19 mouse cellular contexts compared by ENCODE assay signal in genomic region chr12:83204361-83204760, GRCm38 (mm10).
DNase-seq lines count a peak whose midpoint lies in the region; ATAC-seq and TF ChIP-seq lines count a peak whose summit lies in the region.
"Had no signal": no experiment of that assay in that cellular context is flagged by ENCODE, and none has a peak within 500 bp of the region (broad histone marks: within the 10 kb centered on the region; RNA-seq: fewer than 3 reads in every experiment).

No protein-coding gene starts in this region.

- H3K27ac ChIP-seq in cerebellum, adult 2 months (ENCODE audit: insufficient read depth, low read length), result peak overlapping the region; percentile 69; the same call in 1 of the 2 replicates
- H3K27ac ChIP-seq in forebrain, embryonic 16.5 days (ENCODE audit: low read length), result no peak overlapping the region
- H3K27ac ChIP-seq: embryonic facial prominence, embryonic 13.5 days; hindbrain, embryonic 15.5 days; midbrain, embryonic 10.5 days; neural tube, embryonic 13.5 days had no signal

- no peak for TF ChIP-seq CTCF in cerebellum, adult 2 months (IDR thresholded peaks at IDR 0.05; ENCODE audit: borderline replicate concordance, insufficient read depth, low read depth, low read length)

- no peak overlapping the region for H3K4me3 ChIP-seq in cerebellum, adult 2 months (replicated peaks; ENCODE audit: insufficient read depth, low read depth, low read length)
- H3K4me3 ChIP-seq in forebrain, embryonic 16.5 days (replicated peaks; ENCODE audit: low read length), result no peak overlapping the region
- H3K4me3 ChIP-seq: embryonic facial prominence, embryonic 13.5 days; hindbrain, embryonic 15.5 days; midbrain, embryonic 10.5 days; neural tube, embryonic 13.5 days had no signal

- no peak for TF ChIP-seq POLR2A in cerebellum, adult 2 months (IDR thresholded peaks at IDR 0.05; ENCODE audit: borderline replicate concordance, insufficient read depth, low read length)

- peak; percentile 84 for DNase-seq in cerebellum, adult 11-12 months
- peak; percentile 22 for DNase-seq in MN1 (ENCODE audit: low spot score)
- peak; percentile 77 to 84 for DNase-seq in cerebellum, adult 2 months
- peak; percentile 8 for DNase-seq in fat pad, adult 2 months (ENCODE audit: extremely low read depth, low read depth, low spot score)
- DNase-seq in testis, postnatal 10 days (ENCODE audit: low spot score), result no peak
- no peak for DNase-seq in frontal cortex, postnatal 10 days (ENCODE audit: low spot score in 2 of 2)
- DNase-seq: B cell, adult 2 months; heart, adult 18-20 months; lung, adult 2 months; lung, postnatal 36 days; right cerebral cortex, postnatal 14 days; thymus, postnatal 14 days had no signal

- WGBS in cerebellum, adult 2 months, result 9% methylated on average over 5 of the region's 5 CpGs
- 56% methylated on average over 5 of the region's 5 CpGs for WGBS in forebrain, embryonic 16.5 days

- H3K36me3 ChIP-seq in forebrain, embryonic 16.5 days (ENCODE audit: control insufficient read depth, insufficient read depth), result no peaks in the 10 kb centered on the region
- H3K36me3 ChIP-seq: embryonic facial prominence, embryonic 13.5 days; hindbrain, embryonic 15.5 days; midbrain, embryonic 10.5 days; neural tube, embryonic 13.5 days had no signal

- no peak overlapping the region for H3K4me2 ChIP-seq in forebrain, embryonic 16.5 days (ENCODE audit: low read length)
- H3K4me2 ChIP-seq: embryonic facial prominence, embryonic 13.5 days; hindbrain, embryonic 15.5 days; neural tube, embryonic 13.5 days had no signal

- H3K4me1 ChIP-seq in cerebellum, adult 2 months (ENCODE audit: control insufficient read depth, insufficient read depth, low read length), result peaks cover 48% of the 10 kb centered on the region
- H3K4me1 ChIP-seq in forebrain, embryonic 16.5 days (replicated peaks; ENCODE audit: control insufficient read depth, insufficient read depth, low read length), result peaks cover 16% of the 10 kb centered on the region

- no peaks in the 10 kb centered on the region for H3K9me3 ChIP-seq in forebrain, embryonic 16.5 days (ENCODE audit: control insufficient read depth, low read length)
- H3K9me3 ChIP-seq: embryonic facial prominence, embryonic 13.5 days; hindbrain, embryonic 15.5 days; midbrain, embryonic 10.5 days; neural tube, embryonic 13.5 days had no signal

- no peak overlapping the region for H3K9ac ChIP-seq in forebrain, embryonic 16.5 days (replicated peaks; ENCODE audit: low read depth, low read length)
- H3K9ac ChIP-seq: embryonic facial prominence, embryonic 13.5 days; hindbrain, embryonic 15.5 days; neural tube, embryonic 13.5 days had no signal

- H3K27me3 ChIP-seq in cerebellum, adult 2 months (ENCODE audit: control insufficient read depth, insufficient read depth, low read length), result no peaks in the 10 kb centered on the region
- H3K27me3 ChIP-seq in forebrain, embryonic 16.5 days (replicated peaks; ENCODE audit: control insufficient read depth, insufficient read depth, low read length), result no peaks in the 10 kb centered on the region
- H3K27me3 ChIP-seq: embryonic facial prominence, embryonic 13.5 days; hindbrain, embryonic 15.5 days; neural tube, embryonic 13.5 days had no signal

- ATAC-seq in cerebellum, adult (ENCODE audit: insufficient number of reproducible peaks, low FRiP score, low TSS enrichment), result no peak
- no peak for ATAC-seq in forebrain, embryonic 16.5 days
- ATAC-seq: intestine, embryonic 16.5 days had no signal

Comparison
In these comparisons a context has a peak if more than half of its experiments do, and no peak if none do; other contexts are left out.
1. DNase-seq: peak in cerebellum, adult 11-12 months (single experiment), MN1 (single experiment), cerebellum, adult 2 months (2 of 2) and fat pad, adult 2 months (single experiment); none in testis, postnatal 10 days (single experiment) and frontal cortex, postnatal 10 days (0 of 2).